Mouse (Mus musculus): ENCODE measurements around the gene Gsta3.
A peak's percentile ranks its signal among the peaks of the same experiment; 100 is the strongest.
"Not testable (repeated sequence)": the region's sequence is repeated elsewhere in the genome, so short reads cannot be mapped to it uniquely, and the experiment has no call there.

Gsta3 gene

GRCm38 (mm10) chr1:21239911-21240898, at the start of gene Gsta3:
Gene Gsta3, plus strand, starts transcription at chr1:21240589.
- DNase-seq, result peak; percentile 26 to 65

DNA sequence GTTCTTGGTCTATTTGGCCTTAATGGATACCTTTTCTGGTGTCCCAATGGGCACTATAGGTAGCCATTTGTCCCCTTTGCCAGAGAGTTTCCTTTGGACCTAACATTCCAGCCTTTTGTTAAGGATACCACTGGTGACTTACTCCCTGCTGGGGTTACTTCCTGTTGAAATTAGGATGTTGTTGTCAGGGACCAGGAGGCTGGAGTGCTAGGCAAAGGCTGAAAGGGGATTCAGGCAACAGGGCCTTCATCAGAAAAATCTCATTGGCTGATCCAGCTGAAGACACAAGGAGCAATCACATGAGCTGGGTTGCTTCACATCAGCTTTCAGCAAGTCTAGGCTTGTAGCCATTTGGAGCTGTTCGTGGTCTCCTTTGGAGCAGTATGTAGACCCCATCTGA, 34.1 kb upstream of the Gsta3 start:
- DNase-seq, result no peak

GRCm38 (mm10) chr1:21213537-21213936, 26.9 kb upstream of the Gsta3 start:
- DNase-seq, result not testable (repeated sequence)

DNA sequence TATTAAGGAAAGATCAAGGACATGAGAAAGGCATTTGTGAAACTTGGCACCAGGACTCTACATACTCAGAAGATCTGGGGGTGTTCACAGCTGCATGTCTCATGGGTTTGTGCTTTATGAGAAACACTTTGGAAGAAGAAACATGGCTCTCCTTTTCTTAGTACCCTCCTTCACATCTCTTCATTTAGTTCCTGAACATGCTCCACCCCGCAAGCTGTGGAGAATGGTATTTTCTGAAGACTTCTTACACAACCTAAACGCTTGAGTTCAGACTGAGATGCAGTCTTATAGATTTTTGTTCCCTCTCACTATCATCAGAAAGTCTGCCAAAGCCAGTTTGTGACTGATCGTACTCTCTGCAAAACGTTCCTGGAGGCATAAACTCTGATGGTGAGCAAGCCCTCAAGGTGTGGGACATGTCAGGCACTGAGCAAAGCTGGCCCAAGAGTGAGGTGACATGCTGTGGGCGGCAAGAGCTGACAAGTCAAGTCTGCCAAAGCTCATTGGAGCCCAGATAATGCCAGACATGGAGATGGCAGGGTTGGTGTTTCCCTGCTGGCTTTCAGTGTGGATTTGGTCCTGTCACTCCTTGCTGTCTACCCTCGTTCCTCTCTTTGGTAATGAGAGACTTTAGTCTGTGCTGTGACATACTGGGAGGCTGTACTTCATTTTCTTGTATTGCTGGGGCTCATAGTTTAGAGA, 26.2 kb upstream of the Gsta3 start:
- not testable (repeated sequence) for DNase-seq

DNA sequence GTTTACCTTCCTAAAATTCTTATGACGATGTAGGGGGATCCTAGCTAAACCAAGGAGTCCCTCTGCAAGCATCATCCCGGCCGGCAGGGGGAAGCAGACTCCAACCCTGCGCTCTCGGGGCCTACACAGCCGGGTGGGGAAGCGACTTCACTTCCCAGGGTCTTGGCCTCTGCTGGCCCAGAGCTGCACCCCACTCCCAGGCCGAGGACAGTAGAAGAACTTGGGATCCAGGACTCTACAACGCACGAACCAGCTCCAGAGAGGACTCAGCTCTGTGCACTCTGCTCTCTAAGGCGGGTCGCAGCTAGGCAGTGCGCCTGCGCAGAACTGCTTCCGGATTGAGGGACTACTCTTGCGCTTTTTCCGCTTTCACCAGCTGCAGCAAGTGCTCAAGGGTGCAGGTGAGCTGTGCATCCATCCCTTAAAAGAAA, 21.9 kb upstream of the Gsta3 start, which contains the start of gene Tmem14a:
Tmem14a (plus strand) TSS at position 87 of the 431 bp plus-strand sequence.
- peak; percentile 89 to 91 for DNase-seq

DNA sequence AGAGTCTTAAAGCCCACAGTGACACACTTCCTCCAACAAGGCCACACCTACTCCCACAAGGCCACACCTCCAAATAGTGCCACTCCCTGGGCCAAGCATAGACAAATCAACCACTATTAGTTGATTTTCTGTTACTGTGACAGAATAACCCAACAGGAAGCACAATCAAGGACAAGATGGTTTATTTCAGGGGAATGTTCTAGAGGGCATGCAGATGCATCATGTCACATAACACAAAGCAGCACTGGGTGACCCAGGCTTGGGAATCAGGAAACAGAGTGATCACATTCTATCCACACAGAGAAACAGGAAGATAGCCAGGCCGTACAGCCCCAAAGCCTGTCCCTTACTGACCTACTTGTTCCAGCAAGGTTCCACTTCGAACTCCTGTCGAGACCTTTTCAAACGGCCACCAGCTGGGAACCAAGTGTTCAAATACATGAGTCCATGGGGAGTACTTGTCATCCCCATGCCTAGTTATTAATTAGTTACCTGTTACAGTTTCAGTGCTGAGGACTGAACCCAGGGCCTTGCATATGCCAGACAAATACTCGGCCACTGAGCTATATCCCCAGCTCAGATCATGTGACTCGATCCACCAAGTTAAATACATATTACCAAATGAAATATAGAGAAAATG, 12.5 kb upstream of the Gsta3 start:
- DNase-seq, result no peak

DNA sequence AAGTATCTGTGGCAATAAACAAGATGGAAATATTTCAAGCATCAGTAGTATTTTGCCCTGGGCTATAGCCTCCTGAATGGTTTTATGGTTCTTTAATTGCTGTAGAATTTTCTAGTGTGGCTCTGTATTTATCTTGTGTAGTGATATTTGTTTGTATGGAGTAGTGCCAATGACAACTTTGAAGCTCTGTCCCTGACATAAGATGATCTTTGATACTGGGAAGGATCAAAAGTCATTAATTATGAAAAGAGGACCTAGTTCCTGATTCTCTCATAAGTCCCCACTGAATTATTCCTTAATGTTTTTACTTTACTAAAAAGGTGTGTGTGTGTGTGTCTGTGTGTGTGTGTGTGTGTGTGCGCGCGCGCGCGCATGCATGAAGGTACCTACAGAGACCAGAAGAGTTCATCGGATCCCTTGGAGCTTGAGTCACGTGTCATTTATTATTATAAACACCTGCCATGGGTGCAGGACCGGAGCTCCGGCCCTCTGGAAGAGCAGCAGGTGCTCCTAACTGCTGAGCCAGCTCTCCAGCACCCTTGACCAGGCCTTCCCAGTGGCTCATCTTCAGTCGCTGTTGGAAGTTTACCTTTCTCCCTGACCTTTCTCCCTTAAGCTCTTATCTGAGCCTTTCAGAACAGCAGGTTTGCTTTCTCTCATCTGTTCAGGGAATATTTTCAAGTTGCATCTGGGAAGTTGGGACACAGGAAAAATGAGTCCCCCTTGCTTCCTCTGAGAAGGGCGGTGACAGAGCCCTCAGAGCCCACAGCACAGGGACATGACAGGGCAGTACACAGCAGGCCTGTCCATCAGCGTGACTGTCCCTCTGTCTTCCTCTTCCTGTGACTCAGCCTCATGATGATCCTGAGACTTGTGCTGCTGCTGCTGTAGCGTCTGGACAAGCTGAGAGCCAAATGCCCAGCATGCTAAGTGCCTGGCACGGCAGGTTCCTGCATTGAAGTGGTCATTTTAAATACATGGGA, 11.4 kb upstream of the Gsta3 start:
- DNase-seq, result not testable (repeated sequence)

GRCm38 (mm10) chr1:21230376-21230775, 10.0 kb upstream of the Gsta3 start:
- no peak for DNase-seq

DNA sequence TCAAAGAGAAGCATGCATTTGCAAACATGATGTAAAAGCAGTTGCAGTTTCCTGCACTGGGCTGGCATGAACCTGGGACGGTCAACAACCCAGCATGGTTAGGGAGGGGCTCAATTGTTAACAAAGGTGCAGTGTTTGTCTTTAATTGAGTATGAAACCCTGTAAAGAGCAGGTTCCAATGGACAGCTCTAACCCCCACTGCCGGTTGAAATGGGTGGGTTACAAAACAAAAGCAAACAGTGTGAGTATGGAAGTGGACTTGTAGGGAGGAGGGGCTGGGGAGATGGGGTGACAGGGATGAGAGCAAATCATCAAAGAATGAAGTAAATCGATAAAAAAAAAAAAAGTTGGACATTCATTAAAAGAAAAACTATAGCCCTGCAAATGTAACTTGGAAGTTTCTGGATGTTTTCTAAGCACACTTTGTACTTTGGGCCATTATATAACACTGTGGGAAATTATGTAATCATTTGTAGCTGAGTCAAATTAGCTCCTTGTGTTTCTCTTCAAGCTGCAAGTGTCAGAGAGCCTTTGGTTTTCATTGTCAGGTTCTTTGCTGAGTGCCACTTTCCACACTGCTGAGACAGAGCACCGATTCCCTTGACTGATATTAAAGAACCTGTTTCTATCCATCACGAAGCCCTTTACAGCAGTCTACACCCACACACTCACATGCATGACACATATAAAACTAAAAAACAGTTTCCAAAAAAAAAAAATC, 8.5 kb upstream of the Gsta3 start:
- peak; percentile 54 to 74 for DNase-seq

- DNase-seq, result no peak
These were observed 7.9 kb upstream of the Gsta3 start for GRCm38 (mm10) chr1:21232516-21232915.

DNA sequence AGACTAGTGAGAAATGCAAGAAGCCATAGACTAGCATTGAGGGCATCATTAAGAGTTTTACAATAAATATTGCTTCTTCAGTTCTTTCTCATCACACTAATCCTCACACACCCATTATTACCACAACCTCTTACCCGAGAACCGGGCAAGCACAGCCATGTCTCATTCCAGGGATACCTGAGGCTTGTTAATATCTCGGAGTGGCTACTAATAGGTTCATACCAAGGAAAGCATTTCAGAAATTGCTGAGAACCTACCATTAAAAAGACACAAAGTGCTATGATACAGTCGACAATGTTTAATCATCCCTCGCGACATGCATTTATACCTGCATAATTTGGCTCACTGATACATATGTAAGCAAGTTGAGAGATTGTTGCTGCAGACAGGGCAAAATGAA, 5.0 kb upstream of the Gsta3 start:
- DNase-seq, result peak in 1 of 2 experiments; percentile 24

- no peak for DNase-seq
These were observed 707 bp downstream of the Gsta3 start for GRCm38 (mm10) chr1:21241096-21241495.

GRCm38 (mm10) chr1:21244290-21244960, 4.0 kb downstream of the Gsta3 start:
- no peak for DNase-seq

DNA sequence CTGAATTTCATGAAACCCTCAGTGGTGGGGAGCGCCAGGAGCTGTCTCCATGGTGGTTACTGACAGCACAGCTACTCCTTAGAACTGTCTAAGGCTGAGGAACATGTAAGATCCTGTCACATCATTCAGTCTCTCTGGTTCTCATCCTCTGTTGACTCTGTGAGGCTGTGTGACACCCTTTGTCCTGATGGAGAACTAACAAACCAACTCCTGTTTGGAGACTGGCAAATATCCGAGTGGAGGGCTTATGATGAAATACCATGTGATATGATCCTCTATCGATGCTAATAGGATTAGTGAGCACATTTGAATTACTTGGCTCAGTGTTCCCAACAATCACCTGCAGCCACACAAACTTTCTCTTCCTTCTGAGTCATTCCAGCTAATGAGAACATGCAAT, 5.7 kb downstream of the Gsta3 start:
- no peak for DNase-seq

GRCm38 (mm10) chr1:21247896-21248295, 7.5 kb downstream of the Gsta3 start:
- DNase-seq, result no peak

- no peak for DNase-seq
These were observed 8.4 kb downstream of the Gsta3 start for GRCm38 (mm10) chr1:21248560-21249390.

DNA sequence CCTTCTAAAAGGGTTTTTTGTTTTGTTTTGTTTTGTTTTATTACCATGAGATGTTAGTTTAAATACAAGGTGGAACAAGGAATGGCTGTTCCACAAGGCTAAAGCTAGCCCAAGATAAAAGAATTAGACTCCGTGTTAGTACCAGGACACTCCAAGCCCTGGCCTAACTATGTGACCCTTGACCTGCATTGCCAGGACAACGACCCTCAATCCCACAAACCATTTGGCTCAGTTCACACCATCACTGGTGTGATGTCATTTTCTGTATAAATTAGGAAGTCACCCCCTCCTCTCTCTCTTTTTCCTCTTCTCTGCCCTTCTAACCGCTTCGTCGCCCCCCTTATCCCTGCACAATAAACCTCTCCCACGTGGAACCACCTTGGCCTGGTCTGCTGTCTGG, 11.3 kb downstream of the Gsta3 start:
- no peak for DNase-seq

- no peak for DNase-seq
These were observed 12.3 kb downstream of the Gsta3 start for GRCm38 (mm10) chr1:21252566-21253302.

- no peak for DNase-seq
These were observed 12.9 kb downstream of the Gsta3 start for GRCm38 (mm10) chr1:21253303-21253650.
